Comparison of ENCODE assay signal across 14 mouse cellular contexts in genomic region chr2:97037024-97037814, GRCm38 (mm10).
"Had no signal": no experiment of that assay in that cellular context is flagged by ENCODE, and none has a peak within 500 bp of the region (broad histone marks: within the 10 kb centered on the region; RNA-seq: fewer than 3 reads in every experiment).

No protein-coding gene starts in this region.

- H3K4me3 ChIP-seq: layer of hippocampus, adult 2 months; limb, embryonic 13.5 days; midbrain, embryonic 12.5 days; myocyte; neural tube, embryonic 15.5 days; stomach, embryonic 15.5 days had no signal

- DNase-seq: kidney, adult 9 months; kidney, postnatal 10 days; kidney, postnatal 4 days; lung, adult 18-20 months; right cerebral cortex, postnatal 14 days; thymus, adult 2 months; thymus, postnatal 25 days had no signal

- H3K36me3 ChIP-seq: limb, embryonic 13.5 days; midbrain, embryonic 12.5 days; neural tube, embryonic 15.5 days; stomach, embryonic 15.5 days had no signal

- H3K4me1 ChIP-seq: limb, embryonic 13.5 days; midbrain, embryonic 12.5 days; neural tube, embryonic 15.5 days; stomach, embryonic 15.5 days had no signal

- H3K9me3 ChIP-seq: limb, embryonic 13.5 days; midbrain, embryonic 12.5 days; neural tube, embryonic 15.5 days; stomach, embryonic 15.5 days had no signal

- H3K27me3 ChIP-seq: limb, embryonic 13.5 days; midbrain, embryonic 12.5 days; neural tube, embryonic 15.5 days; stomach, embryonic 15.5 days had no signal

- H3K9ac ChIP-seq: limb, embryonic 13.5 days; liver, embryonic 14.5 days; midbrain, embryonic 12.5 days; neural tube, embryonic 15.5 days; stomach, embryonic 15.5 days had no signal

- H3K27ac ChIP-seq: layer of hippocampus, adult 2 months; limb, embryonic 13.5 days; liver, embryonic 14.5 days; midbrain, embryonic 12.5 days; neural tube, embryonic 15.5 days; stomach, embryonic 15.5 days had no signal

- H3K4me2 ChIP-seq: limb, embryonic 13.5 days; midbrain, embryonic 12.5 days; neural tube, embryonic 15.5 days; stomach, embryonic 15.5 days had no signal
